In genomic region chr9:66249281-66249680, GRCm38 (mm10) we compare ENCODE assay signal across 10 mouse cellular contexts.
DNase-seq lines count a peak whose midpoint lies in the region; ATAC-seq and TF ChIP-seq lines count a peak whose summit lies in the region.
"Had no signal": no experiment of that assay in that cellular context is flagged by ENCODE, and none has a peak within 500 bp of the region (broad histone marks: within the 10 kb centered on the region; RNA-seq: fewer than 3 reads in every experiment).

No protein-coding gene starts in this region.

- H3K4me2 ChIP-seq in hindbrain, postnatal 0 days (ENCODE audit: low read depth, low read length) = no peak overlapping the region
- no peak overlapping the region for H3K4me2 ChIP-seq in hindbrain, embryonic 12.5 days (replicated peaks)
- no peak overlapping the region for H3K4me2 ChIP-seq in midbrain, embryonic 15.5 days
- H3K4me2 ChIP-seq: embryonic facial prominence, embryonic 13.5 days had no signal

- H3K27ac ChIP-seq in hindbrain, postnatal 0 days = no peak overlapping the region
- no peak overlapping the region for H3K27ac ChIP-seq in hindbrain, embryonic 12.5 days
- no peak overlapping the region for H3K27ac ChIP-seq in midbrain, embryonic 15.5 days
- H3K27ac ChIP-seq: embryonic facial prominence, embryonic 13.5 days had no signal

- no peak overlapping the region for H3K4me3 ChIP-seq in hindbrain, postnatal 0 days (ENCODE audit: low read length)
- H3K4me3 ChIP-seq in hindbrain, embryonic 12.5 days = no peak overlapping the region
- H3K4me3 ChIP-seq in midbrain, embryonic 15.5 days = no peak overlapping the region
- H3K4me3 ChIP-seq: embryonic facial prominence, embryonic 13.5 days had no signal

- WGBS in hindbrain, postnatal 0 days = 63% methylated on average over 6 of the region's 6 CpGs
- WGBS in hindbrain, embryonic 12.5 days = 93% methylated on average over 6 of the region's 6 CpGs
- WGBS in midbrain, embryonic 15.5 days = 90% methylated on average over 6 of the region's 6 CpGs

- peak; percentile 55; the same call in 1 of the 2 replicates for ATAC-seq in hindbrain, postnatal 0 days
- no peak for ATAC-seq in hindbrain, embryonic 12.5 days (ENCODE audit: low FRiP score)
- no peak for ATAC-seq in midbrain, embryonic 15.5 days (replicated peaks)

- DNase-seq in hindbrain, postnatal 0 days (ENCODE audit: low spot score) = peak; percentile 66
- peak; percentile 52 for DNase-seq in urinary bladder, postnatal 14 days (ENCODE audit: low spot score)
- DNase-seq in urinary bladder, adult 2 months (ENCODE audit: low spot score) = no peak
- DNase-seq in kidney, postnatal 25 days = peak; percentile 41 to 47
- no peak for DNase-seq in adrenal gland, postnatal 10 days
- DNase-seq: adrenal gland, postnatal 36 days; cerebellum, adult 8-10 months had no signal

- TF ChIP-seq CTCF in hindbrain, postnatal 0 days (IDR thresholded peaks at IDR 0.05; ENCODE audit: low read depth) = no peak

- H3K36me3 ChIP-seq in hindbrain, postnatal 0 days (ENCODE audit: insufficient read depth, low read length) = no peaks in the 10 kb centered on the region
- H3K36me3 ChIP-seq in hindbrain, embryonic 12.5 days = no peaks in the 10 kb centered on the region
- no peaks in the 10 kb centered on the region for H3K36me3 ChIP-seq in midbrain, embryonic 15.5 days (replicated peaks)
- H3K36me3 ChIP-seq: embryonic facial prominence, embryonic 13.5 days had no signal

- no peaks in the 10 kb centered on the region for H3K4me1 ChIP-seq in hindbrain, postnatal 0 days (ENCODE audit: insufficient read depth, low read length)
- H3K4me1 ChIP-seq in hindbrain, embryonic 12.5 days = 0 out of 2 replicates have a peak, but pooled peaks cover 3% of the 10 kb centered on the region
- H3K4me1 ChIP-seq in midbrain, embryonic 15.5 days = no peaks in the 10 kb centered on the region

- no peak overlapping the region for H3K9ac ChIP-seq in hindbrain, postnatal 0 days (replicated peaks; ENCODE audit: low read length)
- H3K9ac ChIP-seq in hindbrain, embryonic 12.5 days = no peak overlapping the region
- H3K9ac ChIP-seq in midbrain, embryonic 15.5 days = no peak overlapping the region
- H3K9ac ChIP-seq: embryonic facial prominence, embryonic 13.5 days had no signal

- no peaks in the 10 kb centered on the region for H3K9me3 ChIP-seq in hindbrain, postnatal 0 days (ENCODE audit: low read length)
- H3K9me3 ChIP-seq in hindbrain, embryonic 12.5 days (replicated peaks) = no peaks in the 10 kb centered on the region
- H3K9me3 ChIP-seq in midbrain, embryonic 15.5 days = no peaks in the 10 kb centered on the region
- H3K9me3 ChIP-seq: embryonic facial prominence, embryonic 13.5 days had no signal

- H3K27me3 ChIP-seq in hindbrain, postnatal 0 days (ENCODE audit: insufficient read depth, low read length) = no peaks in the 10 kb centered on the region
- H3K27me3 ChIP-seq in hindbrain, embryonic 12.5 days = no peaks in the 10 kb centered on the region
- no peaks in the 10 kb centered on the region for H3K27me3 ChIP-seq in midbrain, embryonic 15.5 days (replicated peaks)
- H3K27me3 ChIP-seq: embryonic facial prominence, embryonic 13.5 days had no signal

Comparison
In these comparisons a context has a peak if more than half of its experiments do, and no peak if none do; other contexts are left out.
1. DNase-seq: peak in hindbrain, postnatal 0 days (single experiment), urinary bladder, postnatal 14 days (single experiment) and kidney, postnatal 25 days (2 of 2); none in urinary bladder, adult 2 months (single experiment) and adrenal gland, postnatal 10 days (single experiment).